Mouse (Mus musculus): ENCODE data around the gene 2200002D01Rik. TPM values are rescaled to one million over a fixed set of nuclear protein-coding genes. Genes with fewer than 3 reads are reported as not detected.
A peak's percentile ranks its signal among the peaks of the same experiment; 100 is the strongest.

2200002D01Rik gene
- 0.10 and 0.47 TPM in 2 replicates for polyA plus RNA-seq (2012; rRNA removed)

GRCm38 (mm10) chr7:29248261-29248841 is at the start of gene 2200002D01Rik:
Gene 2200002D01Rik (minus strand): TSS chr7:29248466.
- H3K4me3 ChIP-seq (ENCODE audit: insufficient read depth, low read length) = no peak within 1 kb of the TSS

DNA sequence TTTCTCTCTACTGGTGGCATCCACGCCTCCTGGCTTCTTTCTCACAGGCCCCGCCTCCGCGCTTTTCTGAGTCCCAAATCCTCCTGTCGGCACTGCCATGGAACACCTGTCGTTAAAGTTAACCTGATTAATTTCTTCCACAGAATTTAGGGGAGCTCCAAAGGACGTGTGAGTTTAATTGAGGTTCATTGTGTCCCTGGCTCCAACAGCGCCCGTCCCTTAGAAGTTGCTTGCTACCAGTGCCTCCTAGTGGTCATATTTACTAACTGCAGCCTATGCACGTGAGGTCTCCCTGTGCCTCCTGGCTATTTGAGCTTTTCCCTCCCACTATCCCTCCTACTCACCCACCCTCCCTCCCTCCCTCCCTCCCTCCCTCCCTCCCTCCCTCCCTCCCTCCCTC is 48.7 kb upstream of the 2200002D01Rik start:
- no peak overlapping the region for H3K27ac ChIP-seq (ENCODE audit: insufficient read depth, low read length)
- H3K4me1 ChIP-seq (ENCODE audit: control insufficient read depth, insufficient read depth, low read length) = no peaks in the 10 kb centered on the region
- TF ChIP-seq POLR2A (IDR thresholded peaks at IDR 0.05; ENCODE audit: extremely low read depth, insufficient read depth, low read length) = no peak
- TF ChIP-seq CTCF (IDR thresholded peaks at IDR 0.05; ENCODE audit: extremely low read depth, insufficient read depth, low read length) = peak; percentile 89
- H3K4me3 ChIP-seq (ENCODE audit: insufficient read depth, low read length) = no peak overlapping the region

More at GRCm38 (mm10) chr7:29248261-29248841, at the start of gene 2200002D01Rik:
- TF ChIP-seq POLR2A (IDR thresholded peaks at IDR 0.05; ENCODE audit: extremely low read depth, insufficient read depth, low read length) (no peak), CTCF (IDR thresholded peaks at IDR 0.05; ENCODE audit: extremely low read depth, insufficient read depth, low read length) (no peak)
- no peak within 1 kb of the TSS for H3K27ac ChIP-seq (ENCODE audit: insufficient read depth, low read length)
- H3K4me1 ChIP-seq (ENCODE audit: control insufficient read depth, insufficient read depth, low read length) = no peaks in the 10 kb centered on the region

GRCm38 (mm10) chr7:29295861-29296647 is 47.8 kb upstream of the 2200002D01Rik start:
- TF ChIP-seq CTCF (IDR thresholded peaks at IDR 0.05; ENCODE audit: extremely low read depth, insufficient read depth, low read length) (no peak), POLR2A (IDR thresholded peaks at IDR 0.05; ENCODE audit: extremely low read depth, insufficient read depth, low read length) (no peak)
- no peak overlapping the region for H3K27ac ChIP-seq (ENCODE audit: insufficient read depth, low read length)
- H3K4me1 ChIP-seq (ENCODE audit: control insufficient read depth, insufficient read depth, low read length) = no peaks in the 10 kb centered on the region
- H3K4me3 ChIP-seq (ENCODE audit: insufficient read depth, low read length) = no peak overlapping the region

GRCm38 (mm10) chr7:29294111-29294761 is 46.0 kb upstream of the 2200002D01Rik start:
- H3K27ac ChIP-seq (ENCODE audit: insufficient read depth, low read length) = peak overlapping the region; percentile 36; the same call in 1 of the 2 replicates
- no peak overlapping the region for H3K4me3 ChIP-seq (ENCODE audit: insufficient read depth, low read length)
- TF ChIP-seq POLR2A (IDR thresholded peaks at IDR 0.05; ENCODE audit: extremely low read depth, insufficient read depth, low read length) (no peak), CTCF (IDR thresholded peaks at IDR 0.05; ENCODE audit: extremely low read depth, insufficient read depth, low read length) (no peak)
- no peaks in the 10 kb centered on the region for H3K4me1 ChIP-seq (ENCODE audit: control insufficient read depth, insufficient read depth, low read length)

DNA sequence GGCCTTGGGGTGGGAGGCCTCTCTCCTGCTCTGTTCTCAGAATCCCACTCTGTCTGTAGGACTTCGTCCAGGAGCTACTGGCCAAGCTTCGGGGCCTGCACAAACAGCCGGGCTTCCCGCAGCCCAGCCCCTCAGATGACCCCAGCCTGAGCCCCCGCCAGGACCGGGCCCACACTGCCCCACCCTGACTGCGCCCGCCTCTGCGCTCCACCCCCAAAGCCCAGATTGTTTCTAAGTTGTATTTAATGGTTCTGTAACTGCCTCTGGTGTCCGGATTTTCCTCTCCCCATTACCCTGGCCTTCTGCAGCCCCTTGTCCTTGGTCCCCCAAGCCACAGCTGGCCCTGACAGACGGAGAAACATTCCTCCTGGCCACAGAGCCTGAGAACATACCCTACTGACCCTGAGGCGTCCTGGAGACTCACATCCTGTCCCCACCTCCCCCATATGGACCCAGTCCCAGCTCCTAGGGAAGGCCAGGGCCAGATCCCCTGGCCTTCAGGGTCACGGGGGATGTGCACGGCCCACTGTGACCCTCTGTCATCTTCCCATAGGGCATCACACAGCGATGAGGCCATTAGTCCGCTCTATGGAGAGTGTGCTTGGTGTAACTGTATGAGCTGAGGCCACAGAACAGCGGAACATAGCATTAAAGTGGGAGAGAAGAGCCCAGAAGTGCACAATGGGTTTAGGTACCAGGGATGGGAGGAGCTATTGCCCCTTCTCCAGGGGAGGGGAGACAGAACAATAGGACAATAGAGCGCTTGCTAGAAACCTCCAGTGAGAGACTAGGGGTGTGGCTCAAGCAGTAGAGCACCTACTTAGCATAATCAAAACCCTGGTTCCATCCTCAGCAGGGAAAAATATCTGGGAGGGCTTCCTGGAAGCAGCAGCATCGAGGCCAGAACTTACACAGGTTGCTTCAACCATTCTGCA is 45.1 kb upstream of the 2200002D01Rik start:
- Histone ChIP-seq H3K27ac (ENCODE audit: insufficient read depth, low read length) (peak overlapping the region; percentile 91), H3K4me3 (ENCODE audit: insufficient read depth, low read length) (no peak overlapping the region), H3K4me1 (ENCODE audit: control insufficient read depth, insufficient read depth, low read length) (no peaks in the 10 kb centered on the region)
- TF ChIP-seq POLR2A (IDR thresholded peaks at IDR 0.05; ENCODE audit: extremely low read depth, insufficient read depth, low read length) = no peak
- no peak for TF ChIP-seq CTCF (IDR thresholded peaks at IDR 0.05; ENCODE audit: extremely low read depth, insufficient read depth, low read length)

DNA sequence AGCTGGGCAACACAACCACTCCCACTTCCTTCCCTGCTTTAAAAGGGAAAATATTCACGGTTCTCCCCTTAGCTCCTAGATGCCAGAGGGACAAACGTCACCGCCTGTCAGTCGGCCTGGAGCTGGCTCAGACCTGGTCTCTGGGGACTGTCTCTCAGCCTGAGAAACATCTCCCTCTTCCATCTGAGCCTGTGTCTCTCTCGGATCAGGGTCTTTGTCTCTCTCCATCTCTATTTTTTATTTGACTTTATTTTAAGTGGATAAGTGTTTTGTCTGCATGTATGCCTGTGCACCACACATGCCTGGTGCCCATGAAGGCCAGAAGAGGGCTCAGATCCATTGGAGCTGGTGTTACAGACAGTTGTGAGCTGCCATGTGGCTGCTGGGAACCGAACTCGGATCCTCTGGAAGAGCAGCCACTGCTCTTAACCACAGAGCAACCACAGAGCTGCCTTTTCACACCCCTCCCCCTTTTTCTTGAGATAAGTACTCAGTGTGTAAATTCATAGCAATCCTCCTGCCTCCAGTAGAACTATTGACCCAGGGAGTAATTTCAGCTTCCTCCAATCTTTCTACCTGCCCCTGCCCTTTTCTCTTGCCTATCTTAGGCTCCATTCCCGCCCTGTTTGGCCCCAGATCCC is 44.3 kb upstream of the 2200002D01Rik start:
- TF ChIP-seq CTCF (IDR thresholded peaks at IDR 0.05; ENCODE audit: extremely low read depth, insufficient read depth, low read length) (no peak), POLR2A (IDR thresholded peaks at IDR 0.05; ENCODE audit: extremely low read depth, insufficient read depth, low read length) (no peak)
- Histone ChIP-seq H3K4me1 (ENCODE audit: control insufficient read depth, insufficient read depth, low read length) (no peaks in the 10 kb centered on the region), H3K4me3 (ENCODE audit: insufficient read depth, low read length) (no peak overlapping the region), H3K27ac (ENCODE audit: insufficient read depth, low read length) (peak overlapping the region; percentile 91)

DNA sequence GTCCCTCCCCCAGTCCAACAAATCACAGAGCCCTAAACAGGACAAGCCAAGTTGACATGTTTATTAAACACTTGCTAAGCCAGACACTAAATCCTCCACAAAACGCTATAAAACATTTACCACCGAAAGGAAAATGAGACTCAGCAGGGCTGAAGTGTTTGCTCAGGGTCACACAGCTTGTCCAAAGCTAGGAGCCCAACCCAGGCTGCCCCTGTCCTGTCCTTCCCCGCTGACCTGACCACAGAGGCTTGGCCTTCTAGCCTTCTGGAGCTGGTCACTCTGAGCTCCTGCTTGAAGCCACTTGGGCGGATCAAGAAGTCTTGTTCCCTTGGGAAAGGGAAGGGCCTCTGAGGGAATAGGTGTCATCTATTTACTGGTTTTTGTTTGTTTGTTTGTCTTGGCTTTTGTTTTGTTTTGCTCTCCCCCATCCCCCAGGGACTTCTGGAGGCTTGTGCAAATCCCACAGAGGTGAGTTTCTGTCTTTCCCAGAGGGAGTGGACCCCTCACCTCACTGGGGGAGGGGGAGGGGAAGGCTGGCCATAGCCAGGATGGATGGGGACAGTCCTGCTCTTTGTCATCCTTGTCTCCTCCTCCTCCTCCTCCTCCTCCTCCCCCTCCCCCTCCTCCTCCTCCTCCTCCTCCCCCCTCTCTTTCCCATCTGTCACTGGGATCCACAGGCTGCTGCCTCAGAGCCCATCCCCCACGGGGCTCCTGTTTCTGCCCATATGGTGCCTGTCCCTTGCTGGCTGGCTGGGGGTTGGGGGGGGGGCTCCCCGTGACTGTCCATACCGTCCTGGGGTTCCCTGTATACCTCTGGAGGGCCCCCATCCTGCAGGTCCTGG is 43.6 kb upstream of the 2200002D01Rik start:
- H3K4me3 ChIP-seq (ENCODE audit: insufficient read depth, low read length) = peak overlapping the region; percentile 21; the same call in 1 of the 2 replicates
- H3K27ac ChIP-seq (ENCODE audit: insufficient read depth, low read length) = peak overlapping the region; percentile 91
- TF ChIP-seq POLR2A (IDR thresholded peaks at IDR 0.05; ENCODE audit: extremely low read depth, insufficient read depth, low read length) = no peak
- no peak for TF ChIP-seq CTCF (IDR thresholded peaks at IDR 0.05; ENCODE audit: extremely low read depth, insufficient read depth, low read length)

More for the DNA sequence above, 43.6 kb upstream of the 2200002D01Rik start:
- H3K4me1 ChIP-seq (ENCODE audit: control insufficient read depth, insufficient read depth, low read length) = no peaks in the 10 kb centered on the region
